Mouse (Mus musculus) neural tube, embryonic 14.5 days (tissue): ENCODE measurements around the gene Lpcat4. TPM values are rescaled to one million over a fixed set of nuclear protein-coding genes. Genes with fewer than 3 reads are reported as not detected.
A peak's percentile ranks its signal among the peaks of the same experiment; 100 is the strongest.

Experiments
- ATAC-seq: fragments of 200-750 bp; cut with Nextera tagmentation; 2 replicates; pipeline ENCODE4 v1.8.0; 2017; ENCODE audit warnings: low read depth, mild to moderate bottlenecking, moderate TSS enrichment, moderate library complexity
- H3K27ac ChIP-seq: fragments of 300-500 bp; sonication (generic); 2 replicates; pipeline ENCODE4 v1.5.1; 2014; ENCODE audit warnings: low read depth, mild to moderate bottlenecking, control low read depth, low read length, moderate library complexity, mixed read lengths
- H3K27me3 ChIP-seq: fragments of 300-500 bp; sonication (generic); 2 replicates; pipeline ENCODE4 v1.6.1; 2014; ENCODE audit warnings: low read length; ENCODE audit not compliant: control insufficient read depth, insufficient read depth
- H3K36me3 ChIP-seq: fragments of 300-500 bp; sonication (generic); 2 replicates; pipeline ENCODE4 v1.6.1; 2014; ENCODE audit warnings: low read length, mixed read lengths; ENCODE audit not compliant: control insufficient read depth, insufficient read depth
- H3K4me1 ChIP-seq: fragments of 300-500 bp; sonication (generic); 2 replicates; pipeline ENCODE4 v1.6.1; 2014; ENCODE audit warnings: low read length; ENCODE audit not compliant: control insufficient read depth, insufficient read depth
- H3K4me2 ChIP-seq: fragments of 300-500 bp; sonication (generic); 2 replicates; pipeline ENCODE4 v1.6.1; 2014; ENCODE audit warnings: mild to moderate bottlenecking, low read depth, low read length, control low read depth
- H3K4me3 ChIP-seq: fragments of 300-500 bp; sonication (generic); 2 replicates; pipeline ENCODE4 v1.5.1; 2014; ENCODE audit warnings: low read depth, low read length, control low read depth, mixed read lengths
- H3K9ac ChIP-seq: fragments of 300-500 bp; sonication (generic); replicated peaks from 2 replicates; pipeline ENCODE4 v1.6.1; 2014; ENCODE audit warnings: low read depth, mild to moderate bottlenecking, control low read depth, low read length, mixed read lengths
- H3K9me3 ChIP-seq: fragments of 300-500 bp; sonication (generic); 2 replicates; pipeline ENCODE4 v1.6.1; 2016; ENCODE audit warnings: low read length; ENCODE audit not compliant: control insufficient read depth
- WGBS: fragments of 180-500 bp; shearing (Covaris S2); extraction: QIAGEN DNeasy Blood & Tissue Kit; methylation state at CpG from one replicate; pipeline ENCODE4 v1.1.7; 2014; 5-methylcytosine and 5-hydroxymethylcytosine counted together
- polyA plus RNA-seq: library from polyadenylated mRNA; unstranded; fragments of >200 nt; fragmentation: Nextera tagmentation; extraction: Ambion mirVana; gene quantifications from 2 replicates; pipeline ENCODE4 v1.2.1, GENCODE M21; 2014

Gene Lpcat4
- polyA plus RNA-seq, 1 experiment from 2014 or later = 26.1 TPM

DNA sequence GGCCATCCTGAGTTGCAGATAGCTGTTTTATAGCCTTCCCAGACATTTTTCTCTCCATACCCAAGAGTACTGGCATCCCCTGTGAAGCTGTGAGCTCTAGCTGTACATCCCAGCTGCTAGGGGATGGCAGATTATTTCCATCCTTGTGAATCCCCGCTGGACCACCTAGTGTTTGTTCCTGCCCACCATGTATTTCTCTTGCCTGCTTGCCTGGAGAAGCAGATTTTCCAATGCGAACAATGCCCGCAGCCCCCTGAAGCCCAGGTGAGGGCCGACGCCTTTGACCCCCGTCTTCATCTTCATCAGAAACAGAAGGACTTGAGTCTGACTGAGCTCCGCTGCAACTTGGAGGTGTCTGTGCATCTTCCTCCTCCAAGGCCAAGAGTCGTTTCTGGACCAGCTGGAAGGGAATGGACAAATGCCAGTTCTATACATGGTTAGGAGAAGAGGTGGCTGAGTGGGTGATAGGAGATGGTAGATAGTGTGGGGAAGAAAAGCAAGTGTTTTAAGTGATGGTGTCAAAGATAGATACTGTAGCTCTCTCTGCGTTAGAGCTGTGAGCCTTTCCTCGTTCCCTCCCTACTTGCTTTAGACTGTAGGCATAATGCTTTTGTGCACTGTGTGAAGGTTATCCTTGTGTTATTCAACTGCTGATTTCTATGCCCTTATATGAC, 10.6 kb downstream of the Lpcat4 start:
- H3K27me3 ChIP-seq = no peaks in the 10 kb centered on the region
- no peaks in the 10 kb centered on the region; the same call in 1 of the 2 replicates for H3K36me3 ChIP-seq
- H3K4me1 ChIP-seq = no peaks in the 10 kb centered on the region
- WGBS = 94% methylated on average over 10 of the region's 10 CpGs
- H3K9ac ChIP-seq = no peak overlapping the region
- no peak overlapping the region for H3K4me2 ChIP-seq
- no peak for ATAC-seq
- H3K9me3 ChIP-seq = no peaks in the 10 kb centered on the region
- H3K27ac ChIP-seq = no peak overlapping the region
- H3K4me3 ChIP-seq = no peak overlapping the region

DNA sequence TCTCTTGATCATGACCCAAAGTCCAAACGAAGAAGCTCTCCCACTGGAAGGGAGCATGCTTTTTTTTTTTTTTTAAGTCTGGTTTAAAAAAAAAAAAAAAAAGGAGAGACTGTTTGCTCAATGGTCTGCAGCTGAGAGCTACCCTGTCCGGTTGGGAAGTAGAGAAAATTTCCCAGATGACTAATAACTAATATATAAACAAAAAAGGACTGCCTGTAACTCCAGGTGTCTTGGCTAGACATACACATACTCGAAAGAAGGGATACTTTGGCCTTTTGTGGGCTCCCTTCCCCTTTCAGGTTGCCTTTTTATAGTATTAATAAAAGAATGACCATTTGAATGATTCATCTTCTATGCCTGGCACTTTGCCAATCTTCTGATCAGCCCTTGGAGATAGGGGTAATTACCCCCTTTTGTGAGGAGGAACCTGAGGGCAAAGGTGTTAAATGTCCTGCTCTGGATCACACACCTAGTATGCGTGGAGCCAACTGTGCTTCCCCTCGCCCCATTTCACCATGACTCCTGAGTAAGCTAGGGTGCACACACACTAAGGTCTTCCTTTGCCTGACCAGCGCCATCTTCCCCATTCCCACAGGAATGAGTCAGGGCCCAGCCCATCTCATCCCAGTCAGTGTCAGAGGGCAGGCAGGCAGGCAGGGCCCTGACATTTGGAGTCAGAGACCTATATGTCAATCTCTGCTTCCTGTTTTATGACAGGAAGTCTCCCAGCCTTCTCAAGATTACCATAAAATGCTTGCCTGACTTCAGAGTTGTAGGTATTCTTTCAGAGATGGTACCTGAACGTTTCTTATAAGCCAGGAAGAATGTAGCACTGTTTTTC, 15.6 kb downstream of the Lpcat4 start:
- H3K27ac ChIP-seq = no peak overlapping the region
- H3K9me3 ChIP-seq = no peaks in the 10 kb centered on the region
- H3K36me3 ChIP-seq = no peaks in the 10 kb centered on the region
- no peaks in the 10 kb centered on the region for H3K27me3 ChIP-seq
- no peak overlapping the region for H3K4me2 ChIP-seq
- 66% methylated on average over 7 of the region's 7 CpGs for WGBS
- H3K9ac ChIP-seq = no peak overlapping the region
- ATAC-seq = no peak
- no peak overlapping the region for H3K4me3 ChIP-seq
- no peaks in the 10 kb centered on the region for H3K4me1 ChIP-seq

DNA sequence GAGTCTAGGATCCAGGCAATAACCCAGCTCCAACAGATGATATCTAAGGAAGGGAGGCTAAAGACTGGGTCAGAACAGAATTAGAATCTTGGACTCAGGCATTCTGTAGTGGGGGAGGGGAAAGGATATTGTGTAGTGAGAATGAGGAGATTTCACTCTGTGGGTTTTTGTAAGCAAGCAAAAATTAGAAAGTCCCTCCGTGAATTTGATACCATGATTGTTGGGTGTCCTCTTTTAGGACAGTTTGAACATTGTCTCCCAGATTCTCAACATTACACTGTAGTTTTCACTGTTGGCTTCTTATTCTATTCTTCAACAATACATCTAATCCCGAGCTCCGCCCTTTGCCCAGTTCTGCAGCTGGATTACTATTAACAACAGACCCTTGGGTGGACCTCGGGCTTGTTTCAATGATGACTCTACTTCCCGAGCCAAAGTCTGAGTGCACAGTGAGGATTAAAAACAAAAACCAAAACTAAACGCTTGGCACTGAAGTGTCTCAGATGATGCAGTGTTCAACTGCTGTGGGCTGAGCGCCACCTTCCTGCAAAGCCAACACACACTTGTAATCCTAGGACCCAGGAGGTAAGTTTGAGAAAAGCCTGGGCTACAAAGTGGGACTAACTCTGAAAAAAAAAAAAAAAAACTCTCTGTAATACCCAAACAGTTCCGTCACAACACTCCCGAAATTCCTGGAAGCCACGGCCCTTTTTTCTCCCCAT, 20.1 kb downstream of the Lpcat4 start, which contains the start of gene Nutm1:
Gene Nutm1 (minus strand): TSS at position 51 of the 722 bp plus-strand sequence.
- H3K4me2 ChIP-seq = no peak within 1 kb of the TSS
- H3K27ac ChIP-seq = no peak within 1 kb of the TSS
- 82% methylated on average over 10 of the region's 10 CpGs for WGBS
- no peaks in the 10 kb centered on the region for H3K27me3 ChIP-seq
- ATAC-seq = no peak
- peaks cover 8% of the 10 kb centered on the region for H3K4me1 ChIP-seq
- H3K36me3 ChIP-seq = no peaks in the 10 kb centered on the region
- no peak within 1 kb of the TSS for H3K9ac ChIP-seq
- H3K4me3 ChIP-seq = no peak within 1 kb of the TSS
- no peaks in the 10 kb centered on the region for H3K9me3 ChIP-seq

DNA sequence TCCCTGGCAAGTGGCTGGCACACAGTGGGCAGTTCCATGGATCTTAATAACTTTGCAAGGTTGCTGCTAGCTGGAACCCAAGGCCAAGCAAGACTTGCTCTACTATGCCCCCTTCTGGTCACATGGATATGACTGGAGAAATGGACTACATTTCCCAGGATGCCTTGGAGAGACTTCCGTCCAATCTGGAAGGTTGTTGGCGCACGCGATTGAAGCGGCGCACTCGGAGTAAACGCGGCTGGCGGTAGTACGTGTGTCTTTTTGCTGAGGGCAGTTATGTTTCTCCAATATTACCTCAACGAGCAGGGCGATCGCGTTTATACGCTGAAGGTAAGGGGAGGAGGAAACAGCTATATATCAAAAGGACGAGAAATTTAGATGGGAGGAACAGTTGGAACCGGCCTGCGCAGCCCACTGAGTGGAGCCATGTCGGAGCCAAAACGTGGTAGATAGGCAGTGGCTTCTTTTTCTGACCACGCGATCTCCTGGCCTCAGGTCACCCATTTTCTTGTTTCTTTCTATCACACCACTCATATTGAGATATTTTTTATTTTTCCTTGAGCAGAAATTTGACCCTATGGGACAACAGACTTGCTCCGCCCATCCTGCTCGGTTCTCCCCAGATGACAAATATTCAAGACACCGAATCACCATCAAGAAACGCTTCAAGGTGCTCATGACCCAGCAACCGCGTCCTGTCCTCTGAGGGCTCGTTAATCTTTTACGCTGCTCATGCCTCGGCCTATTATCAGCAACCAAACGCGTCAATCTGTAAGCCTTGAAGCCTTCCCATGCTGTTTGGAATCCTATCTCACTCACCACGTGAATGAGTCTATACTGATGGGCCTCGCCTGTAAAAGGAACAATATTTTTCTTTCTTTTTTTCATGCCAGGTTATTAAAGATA, 22.7 kb downstream of the Lpcat4 start, which contains the start of gene Nop10:
Gene Nop10 (plus strand): TSS at position 179 of the 906 bp plus-strand sequence.
- Histone ChIP-seq H3K27me3 (no peaks in the 10 kb centered on the region), H3K36me3 (no peaks in the 10 kb centered on the region), H3K9me3 (no peaks in the 10 kb centered on the region), H3K9ac (peak within 1 kb of the TSS; percentile 64), H3K27ac (peak within 1 kb of the TSS; percentile 55; the same call in 1 of the 2 replicates), H3K4me1 (peaks cover 15% of the 10 kb centered on the region), H3K4me3 (peak within 1 kb of the TSS; percentile 68), H3K4me2 (peak within 1 kb of the TSS; percentile 53)
- ATAC-seq = peak; percentile 64
- under 1% methylated on average over 36 of the region's 36 CpGs for WGBS

DNA sequence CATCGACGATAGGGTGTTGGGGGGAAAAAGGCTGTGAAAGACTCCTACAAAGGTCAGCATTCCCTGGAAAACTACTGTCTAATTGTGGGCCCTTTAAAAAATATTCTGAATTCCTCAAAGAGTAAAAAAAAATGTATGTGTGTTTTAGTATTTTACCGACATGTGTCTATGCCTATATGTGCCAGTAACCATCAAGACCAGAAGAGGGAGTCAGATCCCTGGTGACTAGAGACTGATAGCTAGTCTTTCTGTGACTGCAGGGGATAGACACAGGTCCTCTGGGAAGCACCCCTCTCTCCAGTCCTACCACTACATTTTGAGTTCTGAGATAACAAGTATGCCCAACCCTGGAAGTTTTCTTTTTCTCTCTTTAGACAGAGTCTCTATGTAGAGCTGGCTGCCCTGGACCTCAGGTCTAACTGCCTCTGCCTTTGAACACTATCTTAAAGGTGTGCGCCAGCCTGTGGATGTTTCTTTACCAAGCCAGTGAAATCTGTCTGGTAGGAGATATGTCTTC, 23.6 kb downstream of the Lpcat4 start:
- 35% methylated on average over 4 of the region's 4 CpGs for WGBS

DNA sequence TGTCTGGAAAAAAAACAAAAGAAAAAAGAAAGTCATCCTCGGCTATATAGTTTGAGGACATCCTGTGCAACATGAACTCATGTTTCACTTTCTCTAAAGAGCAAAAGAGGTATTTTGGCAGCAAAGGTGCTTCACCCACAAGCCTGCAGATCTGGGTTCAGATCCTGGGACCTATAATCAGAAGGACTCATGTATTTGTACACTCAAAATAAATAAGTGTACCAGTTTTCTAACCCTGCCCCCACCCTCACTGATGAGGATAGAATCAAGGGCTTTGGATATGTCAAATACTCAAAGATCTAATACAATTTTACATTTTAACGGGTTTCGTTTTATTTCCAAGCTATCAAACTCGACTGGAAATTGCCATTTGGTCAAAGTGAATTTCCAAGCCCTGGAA, 25.1 kb downstream of the Lpcat4 start:
- no peak overlapping the region for H3K9ac ChIP-seq
- H3K27ac ChIP-seq = no peak overlapping the region
- 75% methylated on average over 4 of the region's 4 CpGs for WGBS
- ATAC-seq = no peak
- H3K4me3 ChIP-seq = no peak overlapping the region
- H3K4me1 ChIP-seq = peaks cover 26% of the 10 kb centered on the region
- no peaks in the 10 kb centered on the region for H3K27me3 ChIP-seq
- H3K36me3 ChIP-seq = no peaks in the 10 kb centered on the region
- H3K9me3 ChIP-seq = no peaks in the 10 kb centered on the region
- no peak overlapping the region for H3K4me2 ChIP-seq

More for the DNA sequence above, 23.6 kb downstream of the Lpcat4 start:
- no peak for ATAC-seq
- H3K4me2 ChIP-seq = peak overlapping the region; percentile 53
- H3K27me3 ChIP-seq = no peaks in the 10 kb centered on the region
- H3K4me3 ChIP-seq = peak overlapping the region; percentile 68
- no peaks in the 10 kb centered on the region for H3K9me3 ChIP-seq
- H3K4me1 ChIP-seq = peaks cover 22% of the 10 kb centered on the region
- no peaks in the 10 kb centered on the region for H3K36me3 ChIP-seq
- peak overlapping the region; percentile 64; the same call in 1 of the 2 replicates for H3K9ac ChIP-seq
- no peak overlapping the region for H3K27ac ChIP-seq

DNA sequence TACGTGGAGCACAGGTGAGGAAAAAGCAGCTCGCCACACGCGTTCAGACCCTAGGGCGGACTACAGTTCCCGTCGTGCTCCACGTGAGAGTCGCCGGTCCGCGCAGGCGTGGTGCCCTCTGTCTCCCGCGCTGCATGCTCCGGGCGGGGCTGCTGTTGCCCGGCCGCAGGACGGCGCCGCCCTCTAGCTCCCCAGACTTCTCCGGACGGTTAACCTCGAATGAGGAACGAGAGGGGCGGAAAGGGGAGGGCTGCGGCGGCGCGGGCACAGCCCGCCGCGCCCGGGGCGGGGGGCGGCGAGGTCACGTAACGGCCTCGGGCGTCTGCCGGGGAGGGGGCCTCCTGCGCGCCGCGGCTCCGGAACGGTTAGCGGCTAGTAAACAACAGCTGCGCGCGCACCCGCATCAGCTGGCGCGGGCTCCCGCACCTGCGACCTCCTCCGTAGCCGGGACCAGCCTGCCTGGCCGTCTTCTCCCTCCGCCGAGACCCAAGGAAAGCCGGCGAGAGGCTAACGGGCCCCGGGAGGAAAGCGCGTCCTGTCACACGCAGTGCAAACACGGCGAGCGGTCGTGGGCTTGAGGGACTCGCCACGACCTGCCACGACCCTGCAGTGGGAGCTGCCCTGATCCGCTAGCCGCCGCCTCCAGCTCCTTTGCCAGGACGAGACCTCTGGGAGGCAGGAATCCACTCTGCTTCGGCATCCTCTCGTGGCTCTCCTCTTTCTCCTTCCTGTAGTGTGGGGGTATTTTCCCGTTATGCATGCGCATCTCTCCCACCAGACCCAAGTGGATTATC, 26.4 kb downstream of the Lpcat4 start, which contains the start of gene Slc12a6:
Gene Slc12a6 (plus strand): TSS at position 378 of the 794 bp plus-strand sequence.
- H3K4me1 ChIP-seq = peaks cover 26% of the 10 kb centered on the region
- H3K9me3 ChIP-seq = no peaks in the 10 kb centered on the region
- H3K36me3 ChIP-seq = no peaks in the 10 kb centered on the region
- peak; percentile 94 for ATAC-seq
- peak within 1 kb of the TSS; percentile 91 for H3K27ac ChIP-seq
- H3K4me2 ChIP-seq = peak within 1 kb of the TSS; percentile 60
- under 1% methylated on average over 73 of the region's 85 CpGs for WGBS
- peak within 1 kb of the TSS; percentile 85 for H3K9ac ChIP-seq
- H3K4me3 ChIP-seq = peak within 1 kb of the TSS; percentile 80
- no peaks in the 10 kb centered on the region for H3K27me3 ChIP-seq
